Mouse (Mus musculus) heart, embryonic 10.5 days (tissue): Measurements from ENCODE around the gene Smco2. TPM values are rescaled to one million over a fixed set of nuclear protein-coding genes. Genes with fewer than 3 reads are reported as not detected.

Source experiments
- DNase-seq: peaks from one replicate; pipeline ENCODE4 v3.0.0-alpha.2; 2017; ENCODE audit warnings: low spot score
- H3K27ac ChIP-seq: fragments of 300-500 bp; sonication (generic); 2 replicates; pipeline ENCODE4 v1.5.1; 2016; ENCODE audit warnings: mild to moderate bottlenecking
- H3K27me3 ChIP-seq: fragments of 300-500 bp; sonication (generic); 2 replicates; pipeline ENCODE4 v1.6.1; 2016; ENCODE audit warnings: mild to moderate bottlenecking; ENCODE audit not compliant: poor library complexity, insufficient read depth, severe bottlenecking
- H3K36me3 ChIP-seq: fragments of 300-500 bp; sonication (generic); 2 replicates; pipeline ENCODE4 v1.6.1; 2016; ENCODE audit warnings: mild to moderate bottlenecking, moderate library complexity
- H3K4me1 ChIP-seq: fragments of 300-500 bp; sonication (generic); 2 replicates; pipeline ENCODE4 v1.6.1; 2016; ENCODE audit warnings: mild to moderate bottlenecking
- H3K4me3 ChIP-seq: fragments of 300-500 bp; sonication (generic); 2 replicates; pipeline ENCODE4 v1.5.1; 2016; ENCODE audit warnings: mild to moderate bottlenecking, moderate library complexity
- H3K9me3 ChIP-seq: fragments of 300-500 bp; sonication (generic); 2 replicates; pipeline ENCODE4 v1.6.1; 2016; ENCODE audit warnings: mild to moderate bottlenecking, moderate library complexity
- WGBS: fragments of 180-500 bp; shearing (Covaris S2); methylation state at CpG from one replicate; pipeline ENCODE4 v1.1.7; 2016; 5-methylcytosine and 5-hydroxymethylcytosine counted together
- polyA plus RNA-seq: library from polyadenylated mRNA; unstranded; fragments of >200 nt; fragmentation: Nextera tagmentation; extraction: Ambion mirVana; gene quantifications from 2 replicates; pipeline ENCODE4 v1.2.1, GENCODE M21; 2016

Smco2 gene
- not detected in 2 replicates for polyA plus RNA-seq

- DNase-seq: no peak
- Histone ChIP-seq H3K4me3 (no peak within 1 kb of the TSS), H3K36me3 (no peaks in the 10 kb centered on the region), H3K9me3 (no peaks in the 10 kb centered on the region), H3K27ac (peak within 1 kb of the TSS; percentile 52; the same call in 1 of the 2 replicates), H3K27me3 (no peaks in the 10 kb centered on the region), H3K4me1 (peaks cover 42% of the 10 kb centered on the region)
- WGBS: 68% methylated on average over 4 of the region's 4 CpGs
Measured at GRCm38 (mm10) chr6:146850050-146850449, at the start of gene Smco2. Smco2 (plus strand) TSS chr6:146850104.

GRCm38 (mm10) chr6:146809991-146810390 lies 39.9 kb upstream of the Smco2 start:
- peaks cover 4% of the 10 kb centered on the region; the same call in 1 of the 2 replicates for H3K36me3 ChIP-seq
- H3K27ac ChIP-seq: no peak overlapping the region
- no peak overlapping the region for H3K4me3 ChIP-seq
- no peaks in the 10 kb centered on the region for H3K9me3 ChIP-seq
- 84% methylated on average over 6 of the region's 6 CpGs for WGBS
- H3K4me1 ChIP-seq: peaks cover 6% of the 10 kb centered on the region; the same call in 1 of the 2 replicates
- DNase-seq: no peak
- H3K27me3 ChIP-seq: no peaks in the 10 kb centered on the region

DNA sequence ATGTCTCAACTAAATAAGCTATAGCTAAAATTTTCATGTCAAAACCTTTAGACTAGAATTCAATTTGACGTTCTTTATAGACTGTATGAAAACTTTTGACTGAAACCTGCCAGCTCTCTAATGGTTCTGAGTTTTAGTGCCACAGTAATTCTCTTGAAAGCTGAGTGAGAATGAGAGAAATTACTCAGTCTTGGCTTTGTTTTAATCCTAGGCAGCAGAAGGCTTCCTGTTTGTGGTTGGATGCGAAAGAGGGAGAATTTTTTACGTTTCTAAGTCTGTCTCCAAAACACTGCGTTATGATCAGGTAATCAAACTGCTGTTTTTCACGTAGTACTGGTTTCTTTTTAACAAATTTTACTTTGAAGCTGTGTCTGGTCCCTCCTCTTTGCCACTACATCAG lies 36.9 kb upstream of the Smco2 start:
- no peaks in the 10 kb centered on the region for H3K9me3 ChIP-seq
- no peak overlapping the region for H3K4me3 ChIP-seq
- 83% methylated on average over 5 of the region's 5 CpGs for WGBS
- H3K27me3 ChIP-seq: no peaks in the 10 kb centered on the region
- peaks cover 8% of the 10 kb centered on the region; the same call in 1 of the 2 replicates for H3K36me3 ChIP-seq
- H3K4me1 ChIP-seq: no peaks in the 10 kb centered on the region
- no peak overlapping the region for H3K27ac ChIP-seq
- DNase-seq: no peak

GRCm38 (mm10) chr6:146820177-146820965 lies 29.5 kb upstream of the Smco2 start:
- 84% methylated on average over 29 of the region's 29 CpGs for WGBS

GRCm38 (mm10) chr6:146821958-146822357 lies 27.9 kb upstream of the Smco2 start:
- H3K4me1 ChIP-seq: no peaks in the 10 kb centered on the region
- no peak overlapping the region for H3K4me3 ChIP-seq
- no peaks in the 10 kb centered on the region for H3K27me3 ChIP-seq
- no peak for DNase-seq
- no peak overlapping the region for H3K27ac ChIP-seq
- 0 out of 2 replicates have a peak, but pooled peaks cover 4% of the 10 kb centered on the region for H3K36me3 ChIP-seq
- H3K9me3 ChIP-seq: no peaks in the 10 kb centered on the region
- 89% methylated on average over 13 of the region's 13 CpGs for WGBS

More at GRCm38 (mm10) chr6:146820177-146820965, 29.5 kb upstream of the Smco2 start:
- DNase-seq: no peak
- 0 out of 2 replicates have a peak, but pooled peaks cover 7% of the 10 kb centered on the region for H3K36me3 ChIP-seq
- H3K4me3 ChIP-seq: no peak overlapping the region
- no peaks in the 10 kb centered on the region for H3K27me3 ChIP-seq
- no peaks in the 10 kb centered on the region for H3K9me3 ChIP-seq
- H3K27ac ChIP-seq: no peak overlapping the region
- no peaks in the 10 kb centered on the region for H3K4me1 ChIP-seq

DNA sequence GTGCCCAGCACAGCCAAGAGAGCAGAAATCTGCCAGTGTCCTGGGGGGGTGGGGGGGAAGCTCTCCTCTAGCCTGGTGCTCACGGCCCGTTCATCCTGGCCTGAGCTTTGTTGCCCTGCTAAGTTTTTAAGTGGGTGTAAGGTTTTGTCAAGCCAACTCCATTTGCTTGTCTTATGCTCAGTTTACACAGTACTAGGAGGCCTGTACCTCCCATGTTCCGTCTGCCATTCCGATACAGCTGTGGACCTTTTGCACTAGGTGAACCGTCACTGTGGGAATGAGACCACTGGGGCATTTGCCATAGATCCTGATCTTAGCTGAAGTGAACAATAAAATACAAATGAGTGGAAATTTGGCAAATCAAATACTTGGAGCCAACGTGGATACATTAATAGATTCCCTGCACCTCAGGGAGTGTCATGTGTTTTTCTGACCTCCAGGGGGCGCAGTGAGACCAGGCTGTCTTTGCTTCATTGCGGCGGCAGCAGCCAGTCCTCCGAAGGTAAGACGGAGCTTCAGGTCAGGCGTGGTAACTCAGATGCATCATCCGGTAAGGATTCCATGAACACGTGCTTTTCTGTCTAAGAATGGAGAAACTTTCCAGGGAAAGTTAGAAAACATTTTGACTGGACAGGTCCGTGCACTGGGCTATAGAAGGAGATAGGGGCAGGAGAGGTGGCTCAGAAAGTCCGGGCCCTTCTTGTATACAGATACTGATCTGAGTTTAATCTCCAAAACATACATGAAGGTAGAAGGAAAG lies 25.0 kb upstream of the Smco2 start:
- 45% methylated on average over 16 of the region's 16 CpGs for WGBS
- DNase-seq: peak; percentile 84
- H3K27me3 ChIP-seq: no peaks in the 10 kb centered on the region
- H3K4me1 ChIP-seq: no peaks in the 10 kb centered on the region
- H3K4me3 ChIP-seq: no peak overlapping the region
- no peak overlapping the region for H3K27ac ChIP-seq
- H3K9me3 ChIP-seq: no peaks in the 10 kb centered on the region
- 0 out of 2 replicates have a peak, but pooled peaks cover 4% of the 10 kb centered on the region for H3K36me3 ChIP-seq

- no peak for DNase-seq
- H3K27me3 ChIP-seq: no peaks in the 10 kb centered on the region
- 76% methylated on average over 1 of the region's 1 CpGs for WGBS
- no peaks in the 10 kb centered on the region for H3K4me1 ChIP-seq
- no peak overlapping the region for H3K4me3 ChIP-seq
- no peak overlapping the region for H3K27ac ChIP-seq
- H3K36me3 ChIP-seq: 0 out of 2 replicates have a peak, but pooled peaks cover 4% of the 10 kb centered on the region
- H3K9me3 ChIP-seq: no peaks in the 10 kb centered on the region
Measured at GRCm38 (mm10) chr6:146825487-146825773, 24.5 kb upstream of the Smco2 start.

GRCm38 (mm10) chr6:146831320-146831719 lies 18.6 kb upstream of the Smco2 start:
- no peak overlapping the region for H3K4me3 ChIP-seq
- no peak overlapping the region for H3K27ac ChIP-seq
- H3K27me3 ChIP-seq: no peaks in the 10 kb centered on the region
- DNase-seq: no peak
- WGBS: 85% methylated on average over 12 of the region's 12 CpGs
- no peaks in the 10 kb centered on the region for H3K9me3 ChIP-seq
- peaks cover 16% of the 10 kb centered on the region for H3K4me1 ChIP-seq
- H3K36me3 ChIP-seq: no peaks in the 10 kb centered on the region

GRCm38 (mm10) chr6:146833485-146834314 lies 16.2 kb upstream of the Smco2 start:
- Histone ChIP-seq H3K4me3 (no peak overlapping the region), H3K4me1 (peaks cover 22% of the 10 kb centered on the region), H3K9me3 (no peaks in the 10 kb centered on the region), H3K36me3 (no peaks in the 10 kb centered on the region), H3K27ac (no peak overlapping the region; the same call in 1 of the 2 replicates), H3K27me3 (no peaks in the 10 kb centered on the region)
- WGBS: 67% methylated on average over 6 of the region's 6 CpGs
- peak; percentile 87 for DNase-seq

DNA sequence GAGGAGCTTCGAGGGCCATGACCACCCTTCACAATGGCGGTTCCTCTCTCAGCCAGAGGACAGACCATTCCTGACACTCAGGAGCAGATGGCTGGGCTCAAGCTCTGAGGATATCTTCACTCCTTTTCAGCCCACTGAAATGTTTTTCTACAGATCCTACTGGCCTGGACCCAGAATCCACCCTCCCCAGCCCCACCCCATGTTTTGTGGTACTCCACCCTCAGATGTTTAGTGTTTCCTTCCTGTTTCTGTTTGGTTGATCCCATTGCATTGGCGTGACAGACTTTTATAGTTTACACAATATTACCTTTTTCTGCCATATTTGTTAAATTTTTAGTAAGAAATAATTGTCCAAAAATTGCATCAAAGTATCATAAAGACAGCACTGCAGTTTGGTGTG lies 15.6 kb upstream of the Smco2 start:
- Histone ChIP-seq H3K4me1 (peaks cover 22% of the 10 kb centered on the region), H3K27me3 (no peaks in the 10 kb centered on the region), H3K36me3 (no peaks in the 10 kb centered on the region), H3K27ac (no peak overlapping the region; the same call in 1 of the 2 replicates), H3K4me3 (no peak overlapping the region), H3K9me3 (no peaks in the 10 kb centered on the region)
- no peak for DNase-seq
- 65% methylated on average over 3 of the region's 3 CpGs for WGBS

DNA sequence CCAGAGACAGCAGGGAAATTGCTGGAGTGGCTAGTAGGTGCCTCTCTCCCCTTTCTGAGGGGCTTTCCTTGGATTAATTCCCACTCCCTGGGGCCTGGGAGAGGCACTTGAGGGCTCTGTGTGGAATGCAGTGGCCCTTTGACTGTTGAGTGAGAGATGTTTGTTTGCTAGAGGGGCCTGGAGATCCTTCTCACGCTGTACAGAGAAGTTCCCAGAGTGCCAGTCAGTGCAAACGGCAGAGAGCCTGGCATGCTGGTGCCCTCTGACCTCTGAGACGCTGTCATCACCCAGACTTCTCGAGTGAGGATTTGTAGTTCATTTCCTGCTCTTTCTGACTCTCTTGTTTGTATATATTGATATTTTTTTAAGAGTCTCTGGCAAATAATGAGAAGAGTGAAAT lies 14.1 kb upstream of the Smco2 start:
- Histone ChIP-seq H3K4me3 (no peak overlapping the region), H3K27ac (peak overlapping the region; percentile 75), H3K9me3 (no peaks in the 10 kb centered on the region), H3K36me3 (no peaks in the 10 kb centered on the region), H3K4me1 (peaks cover 22% of the 10 kb centered on the region), H3K27me3 (no peaks in the 10 kb centered on the region)
- 16% methylated on average over 4 of the region's 4 CpGs for WGBS
- DNase-seq: no peak

DNA sequence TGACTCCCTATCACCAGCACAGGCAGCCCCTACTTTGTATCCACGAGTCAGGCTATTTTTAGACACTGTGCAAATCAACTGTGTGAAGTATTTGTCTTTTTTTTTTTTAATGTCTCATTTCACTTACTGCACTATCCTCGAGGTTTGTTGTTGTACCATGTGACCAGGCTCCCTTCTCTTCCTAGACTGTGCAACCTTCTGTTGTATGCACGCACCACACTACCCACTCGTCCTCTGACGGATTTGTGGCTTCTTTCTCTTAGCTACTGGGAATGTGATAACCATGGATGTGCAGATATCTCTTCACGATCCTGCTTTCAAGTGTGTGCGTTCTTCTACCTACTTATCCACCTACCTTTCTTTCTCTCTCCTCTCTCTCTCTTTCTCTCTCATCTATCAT lies 12.6 kb upstream of the Smco2 start:
- no peaks in the 10 kb centered on the region for H3K9me3 ChIP-seq
- no peak overlapping the region for H3K4me3 ChIP-seq
- H3K27ac ChIP-seq: no peak overlapping the region
- H3K36me3 ChIP-seq: no peaks in the 10 kb centered on the region
- DNase-seq: no peak
- peaks cover 24% of the 10 kb centered on the region for H3K4me1 ChIP-seq
- whole genome bisulfite sequencing: 53% methylated on average over 7 of the region's 7 CpGs
- no peaks in the 10 kb centered on the region for H3K27me3 ChIP-seq
